7 mouse cellular contexts compared by ENCODE assay signal in genomic region chr2:180892841-180893521, GRCm38 (mm10). TPM values are rescaled to one million over a fixed set of nuclear protein-coding genes. Genes with fewer than 3 reads are reported as not detected.
DNase-seq lines count a peak whose midpoint lies in the region; ATAC-seq and TF ChIP-seq lines count a peak whose summit lies in the region.

No protein-coding gene starts in this region.

- 2% methylated on average over 11 of the region's 97 CpGs for WGBS in embryonic facial prominence, embryonic 14.5 days
- under 1% methylated on average over 82 of the region's 97 CpGs for WGBS in hindbrain, postnatal 0 days
- WGBS in limb, embryonic 11.5 days, result under 1% methylated on average over 92 of the region's 97 CpGs

- no peak overlapping the region; the same call in 1 of the 2 replicates for H3K27ac ChIP-seq in embryonic facial prominence, embryonic 14.5 days (replicated peaks; ENCODE audit: low read depth, low read length)
- peak overlapping the region; percentile 98 for H3K27ac ChIP-seq in hindbrain, postnatal 0 days
- no peak overlapping the region for H3K27ac ChIP-seq in limb, embryonic 11.5 days (replicated peaks; ENCODE audit: low read depth, low read length)

- peak; percentile 35 for DNase-seq in ES-CJ7 (ENCODE audit: low read depth, low spot score)
- peak; percentile 31 for DNase-seq in adrenal gland, postnatal 14 days
- no peak for DNase-seq in embryonic facial prominence, embryonic 14.5 days (ENCODE audit: low spot score)
- peak; percentile 95 for DNase-seq in hindbrain, postnatal 0 days (ENCODE audit: low spot score)
- peak; percentile 49 for DNase-seq in limb, embryonic 11.5 days (ENCODE audit: low spot score)
- DNase-seq in retina, postnatal 1 day, result peak; percentile 84
- no peak for DNase-seq in lung, adult 18-20 months

- H3K4me3 ChIP-seq in embryonic facial prominence, embryonic 14.5 days (ENCODE audit: low read depth, low read length), result peak overlapping the region; percentile 43
- peak overlapping the region; percentile 67 for H3K4me3 ChIP-seq in hindbrain, postnatal 0 days (ENCODE audit: low read length)
- peak overlapping the region; percentile 32 for H3K4me3 ChIP-seq in limb, embryonic 11.5 days (ENCODE audit: low read depth, low read length)

- no peak for TF ChIP-seq CTCF in hindbrain, postnatal 0 days (IDR thresholded peaks at IDR 0.05; ENCODE audit: low read depth)

- peaks cover 85% of the 10 kb centered on the region for H3K27me3 ChIP-seq in embryonic facial prominence, embryonic 14.5 days (replicated peaks; ENCODE audit: control insufficient read depth, insufficient read depth, low read length)
- peaks cover 13% of the 10 kb centered on the region; the same call in 1 of the 2 replicates for H3K27me3 ChIP-seq in hindbrain, postnatal 0 days (ENCODE audit: insufficient read depth, low read length)
- peaks cover 82% of the 10 kb centered on the region for H3K27me3 ChIP-seq in limb, embryonic 11.5 days (ENCODE audit: control insufficient read depth, insufficient read depth, low read length)

- H3K36me3 ChIP-seq in embryonic facial prominence, embryonic 14.5 days (ENCODE audit: control insufficient read depth, insufficient read depth, low read length), result no peaks in the 10 kb centered on the region
- no peaks in the 10 kb centered on the region for H3K36me3 ChIP-seq in hindbrain, postnatal 0 days (ENCODE audit: insufficient read depth, low read length)
- no peaks in the 10 kb centered on the region for H3K36me3 ChIP-seq in limb, embryonic 11.5 days (ENCODE audit: control insufficient read depth, insufficient read depth, low read length)

- peaks cover 16% of the 10 kb centered on the region for H3K4me1 ChIP-seq in embryonic facial prominence, embryonic 14.5 days (ENCODE audit: control insufficient read depth, insufficient read depth, low read length)
- H3K4me1 ChIP-seq in hindbrain, postnatal 0 days (ENCODE audit: insufficient read depth, low read length), result peaks cover 8% of the 10 kb centered on the region; the same call in 1 of the 2 replicates
- peaks cover 20% of the 10 kb centered on the region for H3K4me1 ChIP-seq in limb, embryonic 11.5 days (ENCODE audit: control insufficient read depth, insufficient read depth, low read length)

- ATAC-seq in embryonic facial prominence, embryonic 14.5 days (ENCODE audit: low read depth), result peak; percentile 31; the same call in 1 of the 2 replicates
- ATAC-seq in hindbrain, postnatal 0 days, result peak; percentile 67
- ATAC-seq in limb, embryonic 11.5 days (ENCODE audit: insufficient number of reproducible peaks, low FRiP score, low TSS enrichment, low read depth), result no peak

- H3K9me3 ChIP-seq in embryonic facial prominence, embryonic 14.5 days (ENCODE audit: control insufficient read depth, low read length), result no peaks in the 10 kb centered on the region
- H3K9me3 ChIP-seq in hindbrain, postnatal 0 days (ENCODE audit: low read length), result no peaks in the 10 kb centered on the region
- H3K9me3 ChIP-seq in limb, embryonic 11.5 days (ENCODE audit: control insufficient read depth, low read length), result no peaks in the 10 kb centered on the region

- H3K4me2 ChIP-seq in embryonic facial prominence, embryonic 14.5 days (ENCODE audit: low read depth, low read length), result peak overlapping the region; percentile 90
- peak overlapping the region; percentile 69 for H3K4me2 ChIP-seq in hindbrain, postnatal 0 days (ENCODE audit: low read depth, low read length)
- H3K4me2 ChIP-seq in limb, embryonic 11.5 days (ENCODE audit: low read depth, severe bottlenecking), result peak overlapping the region; percentile 56

- H3K9ac ChIP-seq in embryonic facial prominence, embryonic 14.5 days (ENCODE audit: low read depth, low read length), result peak overlapping the region; percentile 42; the same call in 1 of the 2 replicates
- peak overlapping the region; percentile 91 for H3K9ac ChIP-seq in hindbrain, postnatal 0 days (replicated peaks; ENCODE audit: low read length)
- no peak overlapping the region for H3K9ac ChIP-seq in limb, embryonic 11.5 days (ENCODE audit: low read length)

RNA-seq across cellular contexts. Expression of gene Ythdf1, which starts 27.8 kb away (rescaled TPM):
- total RNA-seq in adrenal gland, postnatal 14 days (2021), result 52.0 and 61.3 TPM in 2 replicates
- 59.2 and 62.2 TPM in 2 replicates for polyA plus RNA-seq in embryonic facial prominence, embryonic 14.5 days (2014; fragmentation: Nextera tagmentation; extraction: Ambion mirVana)
- 32.9 and 51.8 TPM in 2 replicates for total RNA-seq in hindbrain, postnatal 0 days (2014; rRNA removed)
- 49.8 and 52.9 TPM in 2 replicates for polyA plus RNA-seq in hindbrain, postnatal 0 days (2015; fragmentation: Nextera tagmentation; extraction: Ambion mirVana)
- 80.5 and 83.1 TPM in 2 replicates for polyA plus RNA-seq in limb, embryonic 11.5 days (2014; fragmentation: Nextera tagmentation; extraction: Ambion mirVana)

RNA-seq across cellular contexts. Expression of gene Birc7, which starts 35.8 kb away (rescaled TPM):
- not detected in 2 replicates for total RNA-seq in adrenal gland, postnatal 14 days (2021)
- polyA plus RNA-seq in embryonic facial prominence, embryonic 14.5 days (2014; fragmentation: Nextera tagmentation; extraction: Ambion mirVana), result 0.17 TPM in 1 of 2 replicates, not detected in the other
- total RNA-seq in hindbrain, postnatal 0 days (2014; rRNA removed), result 0.29 TPM in 1 of 2 replicates, not detected in the other
- polyA plus RNA-seq in hindbrain, postnatal 0 days (2015; fragmentation: Nextera tagmentation; extraction: Ambion mirVana), result 0.40 TPM in 2 replicates
- not detected in 2 replicates for polyA plus RNA-seq in limb, embryonic 11.5 days (2014; fragmentation: Nextera tagmentation; extraction: Ambion mirVana)

Comparison
In these comparisons a context has a peak if more than half of its experiments do, and no peak if none do; other contexts are left out.
1. DNase-seq: peak in ES-CJ7 (single experiment), adrenal gland, postnatal 14 days (single experiment), hindbrain, postnatal 0 days (single experiment), limb, embryonic 11.5 days (single experiment) and retina, postnatal 1 day (single experiment); none in embryonic facial prominence, embryonic 14.5 days (single experiment) and lung, adult 18-20 months (0 of 2).
2. Peak in every context shown above with its lines, with median percentiles within 50 percentile points of each other: H3K4me2 ChIP-seq and H3K4me3 ChIP-seq.